Mouse (Mus musculus): ENCODE results near the gene Fmod. TPM values are rescaled to one million over a fixed set of nuclear protein-coding genes. Genes with fewer than 3 reads are reported as not detected.

Fmod gene
- total RNA-seq, 2 experiments from 2014 or later, result 8.6 to 13.2 TPM

DNA sequence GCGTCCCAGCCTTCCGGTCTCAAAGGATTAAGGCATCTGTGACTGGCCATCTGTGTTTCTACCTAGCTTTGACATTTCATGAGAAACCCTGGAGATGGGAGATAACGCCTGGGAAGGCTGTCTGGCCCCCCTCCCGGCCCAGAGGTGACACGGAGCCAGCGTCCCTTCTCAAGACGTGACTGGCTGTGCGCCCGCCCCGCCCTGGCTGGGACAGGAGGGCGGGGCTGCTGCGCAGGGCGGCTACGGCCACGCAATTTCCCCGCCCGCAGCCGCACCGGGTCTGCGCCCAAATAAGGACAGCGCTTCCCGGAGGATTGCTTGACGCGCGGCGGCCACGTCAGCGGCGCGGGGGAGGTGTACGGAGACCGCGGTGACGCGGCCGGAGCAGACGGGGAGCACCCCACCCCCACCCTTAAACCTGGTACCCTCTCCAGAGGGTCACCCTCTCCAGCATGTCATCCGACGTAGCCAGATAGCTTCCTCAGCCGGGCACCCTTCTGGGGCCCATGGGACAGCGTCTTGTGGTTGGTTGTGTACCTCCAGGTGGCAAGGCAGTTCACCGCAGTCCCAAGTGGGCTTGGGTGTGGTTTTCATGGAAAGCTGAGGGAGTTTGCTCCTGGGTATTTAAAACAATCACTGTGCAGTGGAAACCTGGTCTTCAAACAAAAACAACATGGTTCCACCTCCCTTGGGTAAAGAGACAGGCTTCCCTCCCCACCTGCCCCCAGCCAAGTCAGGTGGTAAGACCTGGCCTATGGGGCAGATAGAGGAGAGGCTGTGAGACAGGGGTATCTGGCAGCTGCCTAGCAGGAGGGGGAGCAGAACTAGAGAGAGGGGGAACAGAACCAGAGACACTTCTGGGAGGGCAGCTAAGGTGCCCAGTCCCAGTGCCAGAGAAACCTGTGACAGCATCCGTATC lies 56.1 kb downstream of the Fmod start:
- intact Hi-C loops (cut with DNase I), result loop anchor here (1.0 kb wide), 1 partner anchor 13 kb away; no protein-coding TSS in a partner anchor
- peak; percentile 94 to 95 for DNase-seq

DNA sequence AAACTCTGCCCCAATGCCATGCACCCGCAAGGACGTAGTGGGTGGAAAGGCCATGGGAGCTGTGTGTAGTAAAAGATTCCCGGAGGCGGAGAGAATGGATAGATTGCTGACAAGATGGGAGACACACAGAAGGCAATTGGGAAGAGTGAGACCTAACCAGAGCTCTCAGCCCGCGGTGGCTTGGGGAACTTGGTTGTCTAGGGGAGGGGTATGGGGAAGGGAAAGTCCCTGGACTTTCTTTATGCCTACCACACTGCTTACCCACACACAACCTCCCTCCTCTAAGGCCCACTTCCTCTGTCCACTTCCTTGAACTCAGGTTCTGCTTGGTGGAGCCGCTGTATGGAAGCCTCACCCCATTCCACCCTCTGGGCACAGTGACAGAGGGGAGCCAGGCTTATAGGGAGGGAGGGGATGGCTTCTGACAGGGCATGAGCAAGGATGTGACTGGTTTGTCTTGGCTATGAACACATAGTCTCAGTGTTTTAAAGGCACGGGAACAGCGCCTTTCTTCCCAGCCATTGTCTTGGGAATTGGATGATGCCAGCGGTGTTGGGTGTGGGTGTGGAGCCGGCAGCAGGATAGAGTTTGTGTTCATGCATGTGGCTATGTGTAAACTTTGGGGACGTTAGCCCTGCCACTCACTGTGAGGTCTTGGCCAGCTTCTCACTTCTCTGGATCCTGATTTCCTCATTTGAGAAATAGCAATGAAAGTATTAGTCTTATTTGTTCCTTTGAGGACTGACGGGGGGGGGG lies 56.9 kb downstream of the Fmod start:
- intact Hi-C loops (cut with DNase I), result no loop called here

DNA sequence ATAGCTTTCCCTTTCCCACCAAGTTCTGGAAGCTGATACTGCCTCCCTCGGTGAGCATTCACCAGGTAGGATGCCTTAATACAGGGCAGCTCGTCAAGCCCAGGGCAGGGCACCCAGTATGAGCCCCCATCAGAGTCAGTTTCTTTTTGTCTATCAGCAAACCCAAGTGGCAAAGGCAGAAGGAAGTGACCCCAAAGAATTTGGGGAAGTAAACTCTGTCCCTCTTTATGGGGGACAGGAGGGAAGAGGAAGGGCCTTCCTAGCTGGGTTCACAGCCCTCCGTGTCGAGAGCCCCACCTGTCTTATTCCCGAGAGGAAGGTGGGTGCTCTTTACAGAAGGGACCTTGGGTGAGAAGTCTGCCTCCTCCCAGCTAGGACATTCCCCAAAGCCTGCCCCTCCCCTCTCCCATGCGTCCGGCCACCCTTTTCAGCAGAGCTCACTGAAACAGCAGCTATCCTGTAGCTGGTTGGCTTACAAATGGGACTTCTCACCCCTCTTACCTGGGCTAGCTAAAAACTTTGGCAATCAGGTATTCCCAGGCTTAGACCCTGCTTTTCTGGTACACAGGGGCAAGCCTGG lies 58.1 kb downstream of the Fmod start:
- intact Hi-C loops (cut with DNase I), result no loop called here
- no peak for DNase-seq

More for the DNA sequence above, 56.9 kb downstream of the Fmod start:
- DNase-seq, result no peak

DNA sequence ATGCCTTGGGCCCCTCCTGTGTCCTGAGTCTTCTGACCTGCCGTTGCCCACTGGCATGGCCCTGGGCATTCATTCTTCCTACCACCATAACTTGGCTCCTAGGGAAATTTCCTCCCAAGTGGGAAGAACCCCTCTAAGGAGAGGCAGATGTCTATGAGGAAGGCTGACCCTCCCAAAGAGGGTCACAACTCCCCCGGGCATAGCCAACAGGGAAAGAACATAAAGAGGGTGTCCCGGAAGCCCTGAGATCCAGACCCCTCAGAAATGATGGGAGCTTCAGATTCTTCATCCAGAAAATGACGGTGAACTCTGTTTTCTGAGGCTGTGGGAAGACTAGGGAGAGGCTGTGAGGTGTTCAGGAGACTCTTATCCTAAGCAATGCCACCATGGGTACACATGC lies 58.7 kb downstream of the Fmod start:
- intact Hi-C loops (cut with DNase I), result no loop called here
- no peak for DNase-seq

DNA sequence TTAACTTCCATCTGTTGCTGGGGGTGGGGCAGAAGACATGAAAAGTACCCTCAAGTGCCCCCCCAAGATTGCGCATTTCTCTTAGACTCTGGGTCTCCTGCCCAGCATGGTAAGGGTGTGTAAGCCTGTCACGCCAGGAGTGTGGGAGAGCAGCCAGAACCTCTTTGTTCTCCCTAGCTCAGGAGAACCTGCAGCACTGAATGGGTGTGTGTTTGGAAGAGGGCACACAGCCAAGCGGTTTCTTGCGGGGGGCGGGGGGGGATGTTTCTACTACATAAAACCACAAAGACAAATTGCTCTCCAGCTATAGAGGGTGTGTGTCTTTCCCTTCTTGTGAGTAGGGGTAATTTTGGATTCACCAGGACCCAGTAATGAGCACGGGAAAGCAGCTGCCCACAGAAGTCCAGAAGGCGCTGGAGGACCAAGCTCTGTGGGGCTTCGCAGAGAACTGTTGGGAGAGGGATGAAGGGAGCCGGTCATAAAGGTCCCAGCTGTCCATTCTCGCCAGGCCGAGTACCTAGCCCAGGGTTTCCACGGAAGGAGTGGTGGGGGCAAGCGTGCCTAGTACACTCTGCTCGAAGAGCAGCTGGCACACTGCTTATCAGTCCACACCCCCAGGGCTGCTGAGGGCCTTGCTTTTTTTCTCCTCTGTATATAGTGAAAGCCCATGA lies 59.3 kb downstream of the Fmod start:
- DNase-seq, result peak in 1 of 2 experiments; percentile 55
- intact Hi-C loops (cut with DNase I), result no loop called here

DNA sequence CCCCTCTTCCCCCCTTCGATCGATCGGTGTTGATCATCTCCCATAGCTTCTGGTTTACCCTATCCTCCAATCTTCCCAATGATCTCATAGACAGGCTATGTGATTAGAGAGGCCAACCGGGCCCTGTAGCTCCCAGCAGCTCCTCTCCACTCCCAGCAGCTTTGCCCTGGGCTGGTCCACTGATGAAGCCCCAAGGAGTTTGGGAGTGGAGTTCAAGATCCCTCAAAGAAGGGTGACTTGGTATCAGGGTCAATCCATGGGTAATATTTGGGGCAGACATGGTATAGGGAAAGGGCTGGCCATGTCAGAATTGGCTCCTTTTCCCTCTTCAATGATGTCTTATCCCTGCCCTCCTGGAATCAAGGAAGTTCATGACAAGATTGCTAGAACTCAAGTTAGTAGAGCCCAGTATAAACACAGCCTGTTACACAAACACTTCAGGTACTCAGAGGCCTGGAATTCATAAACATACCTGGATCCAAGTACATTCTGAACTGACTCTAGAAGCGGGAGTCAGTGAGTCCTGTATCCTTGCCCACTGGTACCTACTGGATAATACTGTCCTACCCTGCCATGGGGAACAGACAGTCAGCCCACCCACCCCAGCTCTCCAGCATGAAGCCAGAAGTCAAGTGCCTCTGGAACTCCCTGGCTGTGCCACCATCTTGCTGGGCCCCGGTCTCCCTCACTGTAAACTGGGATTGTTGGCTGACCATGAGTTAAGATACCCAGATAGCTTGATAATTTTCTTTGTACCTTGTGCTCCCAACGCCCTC lies 60.2 kb downstream of the Fmod start:
- no peak for DNase-seq
- intact Hi-C loops (cut with DNase I), result no loop called here

Other genes starting within 250 kb of the Fmod start
- gene Atp2b4, start 236.2 kb upstream of the Fmod start, total RNA-seq (2021), result 10 to 100 TPM; 19.5 to 23.7 TPM
- under 1 TPM; 0.42 to 0.65 TPM for gene Optc, start 129.3 kb upstream of the Fmod start, total RNA-seq (2021)
- 10 to 100 TPM; 30.9 to 32.5 TPM for gene Prelp, start 115.8 kb upstream of the Fmod start, total RNA-seq (2021)
- gene Btg2, start 41.9 kb downstream of the Fmod start, total RNA-seq (2021), result 10 to 100 TPM; 26.6 to 61.0 TPM
- gene Chit1, start 74.0 kb downstream of the Fmod start, total RNA-seq (2021), result not detected
- 1 to 10 TPM in 1 of 2 experiments, under 1 TPM in 1; 0.57 to 1.1 TPM for gene Chil1, start 144.9 kb downstream of the Fmod start, total RNA-seq (2021)
- not detected for gene Mybph, start 156.2 kb downstream of the Fmod start, total RNA-seq (2021)
- 10 to 100 TPM; 18.4 to 19.8 TPM for gene Adora1, start 198.2 kb downstream of the Fmod start, total RNA-seq (2021)